Mouse (Mus musculus) ES-E14 (cell line): ENCODE measurements around the gene A230050P20Rik. TPM values are rescaled to one million over a fixed set of nuclear protein-coding genes. Genes with fewer than 3 reads are reported as not detected.

Experiments used
- DNase-seq: peaks from one replicate; pipeline ENCODE4 v3.0.0-alpha.2; 2013; ENCODE audit warnings: low read depth, low spot score
- H3K27ac ChIP-seq: 2 replicates; pipeline ENCODE4 v1.5.1; 2012; ENCODE audit warnings: low read depth, mild to moderate bottlenecking, low read length, moderate library complexity, mixed read lengths; ENCODE audit not compliant: poor library complexity, insufficient read depth, severe bottlenecking
- H3K36me3 ChIP-seq: 2 replicates; pipeline ENCODE4 v1.6.1; 2012; ENCODE audit warnings: mild to moderate bottlenecking, low read length, moderate library complexity, mixed read lengths; ENCODE audit not compliant: control insufficient read depth, poor library complexity, insufficient read depth, severe bottlenecking
- H3K4me1 ChIP-seq, 2 experiments: fragments of 150-350 bp in 1 of 2; sonication (generic) in 1 of 2; 2 replicates each; pipeline ENCODE4 v1.6.1; 2012; ENCODE audit warnings: low read length in 2 of 2, mild to moderate bottlenecking in 1 of 2, mixed read lengths in 1 of 2; ENCODE audit not compliant: control insufficient read depth in 2 of 2, insufficient read depth in 2 of 2, poor library complexity in 1 of 2
- H3K4me3 ChIP-seq, 2 experiments: fragments of 150-350 bp in 1 of 2; sonication (generic) in 1 of 2; 2 replicates each; pipeline ENCODE4 v1.5.1; 2012; ENCODE audit warnings: low read length in 2 of 2, low read depth in 1 of 2, mild to moderate bottlenecking in 1 of 2, mixed read lengths in 1 of 2; ENCODE audit not compliant: insufficient read depth in 1 of 2, poor library complexity in 1 of 2, severe bottlenecking in 1 of 2
- H3K9ac ChIP-seq: 2 replicates; pipeline ENCODE4 v1.6.1; 2012; ENCODE audit warnings: low read depth, mild to moderate bottlenecking, low read length, mixed read lengths; ENCODE audit not compliant: poor library complexity, insufficient read depth, severe bottlenecking
- H3K9me3 ChIP-seq: fragments of 150-350 bp; sonication (generic); 2 replicates; pipeline ENCODE4 v1.6.1; 2012; ENCODE audit warnings: low read depth, mild to moderate bottlenecking, low read length; ENCODE audit not compliant: control insufficient read depth, insufficient read depth
- CHD2 ChIP-seq: IDR thresholded peaks from 2 replicates; pipeline ENCODE4 v1.6.1; 2014; ENCODE audit warnings: mild to moderate bottlenecking, low read depth, low read length, inconsistent platforms
- HCFC1 ChIP-seq: IDR thresholded peaks from 2 replicates; pipeline ENCODE4 v1.6.1; 2012; ENCODE audit warnings: low read length, inconsistent platforms, borderline replicate concordance; ENCODE audit not compliant: insufficient read depth
- MAFK ChIP-seq: IDR thresholded peaks from 2 replicates; pipeline ENCODE4 v1.6.1; 2014; ENCODE audit warnings: mild to moderate bottlenecking, low read depth, low read length, inconsistent platforms; ENCODE audit not compliant: insufficient read depth
- ZC3H11A ChIP-seq: IDR thresholded peaks from 2 replicates; pipeline ENCODE4 v1.6.1; 2012; ENCODE audit warnings: low read depth, mild to moderate bottlenecking, inconsistent platforms, low read length, borderline replicate concordance
- ZNF384 ChIP-seq: IDR thresholded peaks from 2 replicates; pipeline ENCODE4 v1.6.1; 2012; ENCODE audit warnings: low read depth, low read length, inconsistent platforms
- in situ Hi-C, 2 experiments: fragments of 600-800 bp; cut with MboI; formaldehyde crosslinking; loops; one replicate each; pipeline ENCODE4 v1.15.1; 2025; ENCODE audit warnings: low sequenced_read_pairs in 2 of 2, inconsistent platforms in 1 of 2; ENCODE audit not compliant: unreplicated experiment in 2 of 2
- total RNA-seq: library from RNA; depleted of rRNA; stranded (reverse); fragments of 300-350 nt; gene quantifications from 2 replicates; pipeline ENCODE4 v1.2.3, GENCODE M21; 2012

Gene A230050P20Rik
- total RNA-seq, 1 experiment = 8.3 TPM

DNA sequence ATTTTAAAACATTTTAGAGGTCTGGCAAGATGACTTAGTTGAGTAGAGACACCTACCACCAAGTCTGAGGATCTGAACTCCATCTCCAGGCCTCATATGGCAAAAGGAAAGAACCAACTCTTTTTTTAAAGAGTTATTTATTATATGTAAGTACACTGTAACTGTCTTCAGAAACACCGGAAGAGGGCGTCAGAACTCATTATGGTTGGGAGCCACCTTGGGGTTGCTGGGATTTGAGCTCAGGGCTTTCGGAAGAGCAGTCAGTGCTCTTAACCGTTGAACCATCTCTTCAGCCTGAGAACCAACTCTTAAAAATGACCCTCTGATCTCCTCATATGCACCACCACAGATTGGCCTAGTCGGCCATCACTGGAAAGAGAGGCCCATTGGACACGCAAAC lies 18.7 kb downstream of the A230050P20Rik start:
- Histone ChIP-seq H3K27ac (no peak overlapping the region), H3K9me3 (peaks cover 3% of the 10 kb centered on the region; the same call in 1 of the 2 replicates), H3K36me3 (peaks cover 31% of the 10 kb centered on the region), H3K9ac (no peak overlapping the region; the same call in 1 of the 2 replicates), H3K4me3 (no peak overlapping the region), H3K4me1 (peaks cover 0 to 12% of the 10 kb centered on the region in 2 experiments; a peak in 1 of 4 replicates)
- in situ Hi-C loops = no loop called here
- DNase-seq = no peak
- TF ChIP-seq ZC3H11A = no peak
- no peak for TF ChIP-seq CHD2
- no peak for TF ChIP-seq ZNF384
- TF ChIP-seq HCFC1 = no peak
- no peak for TF ChIP-seq MAFK

DNA sequence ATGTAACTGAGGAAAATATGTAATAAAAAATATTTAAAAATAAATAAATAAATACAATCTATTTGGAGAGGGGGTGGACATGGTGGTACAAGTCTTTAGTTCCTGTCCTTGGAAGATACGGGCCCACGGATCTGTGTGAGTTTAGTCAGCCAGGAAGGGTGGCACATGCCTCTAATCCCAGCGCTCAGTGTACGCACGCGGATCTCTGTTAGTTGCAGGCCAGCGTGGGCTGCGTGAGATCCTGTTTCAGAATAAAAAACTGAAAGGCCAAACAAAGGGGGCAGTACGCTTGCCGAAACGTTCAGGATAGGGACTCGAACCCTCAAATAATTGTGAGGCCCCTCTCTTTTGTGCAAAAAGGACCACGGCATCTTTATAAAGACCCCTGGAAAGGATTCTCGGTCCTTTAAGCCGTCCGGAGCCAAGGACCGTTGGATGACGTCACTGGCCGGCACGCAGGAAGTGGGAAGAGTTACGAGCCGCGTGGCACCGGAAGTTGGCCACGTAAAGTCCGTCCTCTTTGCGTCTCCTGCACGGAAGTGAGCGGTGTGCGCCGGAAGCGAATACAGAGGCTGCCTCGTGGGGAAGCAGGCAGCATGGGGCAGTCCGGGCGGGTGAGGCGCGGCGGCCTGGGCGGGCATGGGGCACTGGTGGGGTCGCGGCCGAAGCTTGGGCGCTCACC lies 19.4 kb downstream of the A230050P20Rik start, which contains the start of gene Ppan:
Gene Ppan, plus strand, starts transcription at position 472 of the 682 bp plus-strand sequence.
- peak within 1 kb of the TSS; percentile 86 to 96 for H3K4me3 ChIP-seq
- peak; percentile 95 for DNase-seq
- peaks cover 35% of the 10 kb centered on the region for H3K36me3 ChIP-seq
- H3K9ac ChIP-seq = peak within 1 kb of the TSS; percentile 97
- peaks cover 3% of the 10 kb centered on the region; the same call in 1 of the 2 replicates for H3K9me3 ChIP-seq
- H3K4me1 ChIP-seq = peaks cover 0 to 14% of the 10 kb centered on the region in 2 experiments; a peak in 1 of 4 replicates
- H3K27ac ChIP-seq = peak within 1 kb of the TSS; percentile 88
- TF ChIP-seq ZNF384 (no peak), MAFK (no peak), ZC3H11A (no peak), CHD2 (no peak), HCFC1 (peak; percentile 82; the same call in 1 of the 2 replicates)
- in situ Hi-C loops = no loop called here

DNA sequence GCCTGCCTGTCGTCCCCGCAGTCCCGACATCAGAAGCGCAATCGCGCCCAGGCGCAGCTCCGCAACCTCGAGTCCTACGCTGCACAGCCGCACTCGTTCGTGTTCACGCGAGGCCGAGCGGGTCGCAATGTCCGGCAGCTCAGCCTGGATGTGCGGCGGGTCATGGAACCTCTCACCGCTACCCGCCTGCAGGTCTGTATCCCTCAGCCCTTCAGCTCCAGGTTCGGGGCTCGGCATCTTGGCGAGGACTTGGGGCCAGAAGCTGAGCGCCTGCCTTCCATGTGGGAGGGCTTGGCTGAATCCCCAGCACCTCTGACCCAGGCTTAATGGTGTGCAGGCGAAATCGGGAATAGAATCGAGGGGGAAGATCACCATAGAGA lies 19.9 kb downstream of the A230050P20Rik start:
- no peak; the same call in 1 of the 2 replicates for TF ChIP-seq HCFC1
- TF ChIP-seq MAFK = no peak
- no peak for TF ChIP-seq ZNF384
- TF ChIP-seq ZC3H11A = no peak
- TF ChIP-seq CHD2 = no peak
- Histone ChIP-seq H3K36me3 (peaks cover 40% of the 10 kb centered on the region), H3K27ac (peak overlapping the region; percentile 85), H3K9ac (peak overlapping the region; percentile 97), H3K4me3 (peak overlapping the region; percentile 86 to 96), H3K9me3 (peaks cover 3% of the 10 kb centered on the region; the same call in 1 of the 2 replicates), H3K4me1 (peaks cover 0 to 16% of the 10 kb centered on the region in 2 experiments; a peak in 1 of 4 replicates)
- in situ Hi-C loops = no loop called here
- DNase-seq = no peak

DNA sequence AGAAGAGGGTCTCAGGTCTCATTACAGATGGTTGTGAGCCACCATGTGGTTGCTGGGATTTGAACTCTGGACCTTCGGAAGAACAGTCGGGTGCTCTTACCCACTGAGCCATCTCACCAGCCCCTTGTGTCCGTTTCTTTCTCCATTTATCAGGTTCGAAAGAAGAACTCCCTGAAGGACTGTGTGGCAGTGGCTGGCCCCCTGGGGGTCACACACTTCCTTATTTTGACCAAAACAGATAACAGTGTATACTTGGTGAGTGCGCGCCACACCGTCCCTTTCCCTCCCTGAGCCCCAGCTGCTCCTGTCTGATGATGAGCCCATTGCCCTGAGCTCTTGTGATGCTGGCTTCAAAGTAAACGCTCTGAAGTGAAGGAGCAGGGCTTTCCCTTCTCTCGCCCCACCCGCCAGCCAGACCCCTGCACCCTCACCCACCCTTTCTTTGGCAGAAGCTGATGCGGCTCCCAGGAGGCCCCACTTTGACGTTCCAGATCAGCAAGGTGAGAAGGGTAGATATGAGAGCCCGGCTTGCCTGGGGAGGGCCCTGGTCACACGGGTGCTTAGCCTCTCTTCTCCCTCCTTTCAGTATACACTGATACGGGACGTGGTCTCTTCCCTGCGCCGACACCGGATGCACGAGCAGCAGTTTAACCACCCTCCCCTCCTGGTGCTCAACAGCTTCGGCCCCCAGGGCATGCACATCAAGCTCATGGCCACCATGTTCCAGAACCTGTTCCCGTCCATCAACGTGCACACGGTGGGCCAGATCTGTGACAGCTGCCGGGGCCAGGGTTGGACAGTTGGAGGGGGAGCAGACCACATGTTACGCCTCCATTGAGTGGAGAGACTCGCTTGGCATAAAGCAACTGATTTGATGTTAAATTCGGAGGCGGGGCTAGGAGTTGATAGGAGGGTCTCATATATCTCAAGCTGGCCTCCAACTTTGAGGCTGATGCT lies 21.0 kb downstream of the A230050P20Rik start:
- Histone ChIP-seq H3K4me3 (peak overlapping the region; percentile 54 to 96), H3K27ac (peak overlapping the region; percentile 5), H3K36me3 (peaks cover 51% of the 10 kb centered on the region), H3K9me3 (peaks cover 3% of the 10 kb centered on the region; the same call in 1 of the 2 replicates), H3K9ac (peak overlapping the region; percentile 97), H3K4me1 (peaks cover 0 to 19% of the 10 kb centered on the region in 2 experiments; a peak in 1 of 4 replicates)
- no peak for TF ChIP-seq ZNF384
- no peak for TF ChIP-seq HCFC1
- no peak for TF ChIP-seq ZC3H11A
- TF ChIP-seq MAFK = no peak
- no peak for TF ChIP-seq CHD2
- no peak for DNase-seq
- in situ Hi-C loops = loop anchor here in 1 of 2 experiments (10.0 kb wide), 1 partner anchor 115 kb away; the partner anchor contains the start of gene Mrpl4
